Comparison of ENCODE assay signal across 31 mouse cellular contexts in genomic region chr2:167474218-167474617, GRCm38 (mm10).
"Had no signal": no experiment of that assay in that cellular context is flagged by ENCODE, and none has a peak within 500 bp of the region (broad histone marks: within the 10 kb centered on the region; RNA-seq: fewer than 3 reads in every experiment).

No protein-coding gene starts in this region.

- H3K9me3 ChIP-seq: limb, embryonic 10.5 days; limb, embryonic 12.5 days; limb, embryonic 13.5 days; limb, embryonic 15.5 days; liver, embryonic 12.5 days; liver, embryonic 13.5 days; liver, embryonic 15.5 days; lung, embryonic 15.5 days; megakaryocyte, embryonic 14.5 days; midbrain, embryonic 10.5 days; midbrain, embryonic 12.5 days; midbrain, embryonic 13.5 days; midbrain, embryonic 15.5 days had no signal

- ATAC-seq: liver, embryonic 12.5 days; liver, postnatal 0 days; lung, postnatal 0 days; midbrain, embryonic 13.5 days; midbrain, embryonic 15.5 days; midbrain, embryonic 16.5 days had no signal

- H3K4me3 ChIP-seq: limb, embryonic 10.5 days; limb, embryonic 12.5 days; limb, embryonic 13.5 days; limb, embryonic 15.5 days; liver, embryonic 12.5 days; liver, embryonic 13.5 days; liver, embryonic 15.5 days; lung, embryonic 15.5 days; megakaryocyte, embryonic 14.5 days; midbrain, embryonic 10.5 days; midbrain, embryonic 12.5 days; midbrain, embryonic 13.5 days; midbrain, embryonic 15.5 days; myocyte had no signal

- H3K4me2 ChIP-seq: limb, embryonic 12.5 days; limb, embryonic 13.5 days; limb, embryonic 15.5 days; liver, embryonic 11.5 days; liver, embryonic 12.5 days; liver, embryonic 13.5 days; liver, embryonic 15.5 days; lung, embryonic 14.5 days; lung, embryonic 15.5 days; midbrain, embryonic 11.5 days; midbrain, embryonic 12.5 days; midbrain, embryonic 13.5 days; midbrain, embryonic 15.5 days had no signal

- H3K27me3 ChIP-seq: limb, embryonic 12.5 days; limb, embryonic 13.5 days; limb, embryonic 15.5 days; liver, embryonic 12.5 days; liver, embryonic 13.5 days; liver, embryonic 15.5 days; lung, embryonic 15.5 days; megakaryocyte, embryonic 14.5 days; midbrain, embryonic 12.5 days; midbrain, embryonic 13.5 days; midbrain, embryonic 15.5 days had no signal

- H3K9ac ChIP-seq: limb, embryonic 12.5 days; limb, embryonic 15.5 days; liver, embryonic 12.5 days; liver, embryonic 13.5 days; liver, embryonic 14.5 days; liver, embryonic 15.5 days; liver, postnatal 0 days; lung, embryonic 14.5 days; lung, embryonic 15.5 days; midbrain, embryonic 12.5 days; midbrain, embryonic 13.5 days; midbrain, embryonic 15.5 days had no signal

- H3K27ac ChIP-seq: limb, embryonic 10.5 days; limb, embryonic 12.5 days; limb, embryonic 13.5 days; limb, embryonic 15.5 days; liver, embryonic 12.5 days; liver, embryonic 13.5 days; liver, embryonic 14.5 days; liver, embryonic 15.5 days; lung, embryonic 15.5 days; macrophage; midbrain, embryonic 10.5 days; midbrain, embryonic 12.5 days; midbrain, embryonic 13.5 days; midbrain, embryonic 15.5 days had no signal

- DNase-seq: left cerebral cortex, postnatal 4 days; liver; liver, embryonic 13.5 days; liver, postnatal 0 days; lung, adult 18-20 months; lung, adult 2 months; lung, embryonic 14.5 days; lung, postnatal 10 days; lung, postnatal 14 days; lung, postnatal 36 days; lung, postnatal 4 days; midbrain, embryonic 14.5 days had no signal
